Mouse (Mus musculus) intestine, postnatal 0 days (tissue): ENCODE measurements around the gene Tmem97. TPM values are rescaled to one million over a fixed set of nuclear protein-coding genes. Genes with fewer than 3 reads are reported as not detected.

ENCODE experiments used
- ATAC-seq: fragments of 200-750 bp; cut with Nextera tagmentation; 2 replicates; pipeline ENCODE4 v1.8.0; 2017; ENCODE audit warnings: mild to moderate bottlenecking, moderate TSS enrichment, moderate library complexity
- H3K27ac ChIP-seq: fragments of 300-500 bp; sonication (generic); 2 replicates; pipeline ENCODE4 v1.5.1; 2014; ENCODE audit warnings: mild to moderate bottlenecking, low read depth, low read length, moderate library complexity
- H3K27me3 ChIP-seq: fragments of 300-500 bp; sonication (generic); replicated peaks from 2 replicates; pipeline ENCODE4 v1.6.1; 2014; ENCODE audit warnings: low read length, mixed read lengths; ENCODE audit not compliant: control insufficient read depth, insufficient read depth
- H3K36me3 ChIP-seq: fragments of 300-500 bp; sonication (generic); 2 replicates; pipeline ENCODE4 v1.6.1; 2014; ENCODE audit warnings: mild to moderate bottlenecking, moderate library complexity; ENCODE audit not compliant: control insufficient read depth, insufficient read depth
- H3K4me1 ChIP-seq: fragments of 300-500 bp; sonication (generic); replicated peaks from 2 replicates; pipeline ENCODE4 v1.6.1; 2014; ENCODE audit warnings: antibody characterized with exemption, low read length, mixed read lengths; ENCODE audit not compliant: control insufficient read depth, insufficient read depth
- H3K4me2 ChIP-seq: fragments of 300-500 bp; sonication (generic); replicated peaks from 2 replicates; pipeline ENCODE4 v1.6.1; 2014; ENCODE audit warnings: low read depth, mild to moderate bottlenecking, moderate library complexity
- H3K4me3 ChIP-seq: fragments of 300-500 bp; sonication (generic); 2 replicates; pipeline ENCODE4 v1.5.1; 2014; ENCODE audit warnings: low read depth, low read length
- H3K9ac ChIP-seq: fragments of 300-500 bp; sonication (generic); 2 replicates; pipeline ENCODE4 v1.6.1; 2014; ENCODE audit warnings: mild to moderate bottlenecking, low read depth, low read length
- H3K9me3 ChIP-seq: fragments of 300-500 bp; sonication (generic); 2 replicates; pipeline ENCODE4 v1.6.1; 2016; ENCODE audit warnings: mixed run types; ENCODE audit not compliant: control insufficient read depth
- CTCF ChIP-seq: sonication (generic); IDR thresholded peaks from 2 replicates; pipeline ENCODE4 v1.5.1; 2016; ENCODE audit warnings: low read depth, mild to moderate bottlenecking, control low read depth, antibody characterized with exemption, moderate library complexity
- WGBS: fragments of 180-500 bp; shearing (Covaris S2); extraction: QIAGEN DNeasy Blood & Tissue Kit; methylation state at CpG from one replicate; pipeline ENCODE4 v1.1.7; 2014; 5-methylcytosine and 5-hydroxymethylcytosine counted together
- polyA plus RNA-seq: library from polyadenylated mRNA; unstranded; fragments of >200 nt; fragmentation: Nextera tagmentation; extraction: Ambion mirVana; gene quantifications from 2 replicates; pipeline ENCODE4 v1.2.1, GENCODE M21; 2015

Gene Tmem97
- polyA plus RNA-seq, 1 experiment from 2014 or later, result 83.9 TPM

DNA sequence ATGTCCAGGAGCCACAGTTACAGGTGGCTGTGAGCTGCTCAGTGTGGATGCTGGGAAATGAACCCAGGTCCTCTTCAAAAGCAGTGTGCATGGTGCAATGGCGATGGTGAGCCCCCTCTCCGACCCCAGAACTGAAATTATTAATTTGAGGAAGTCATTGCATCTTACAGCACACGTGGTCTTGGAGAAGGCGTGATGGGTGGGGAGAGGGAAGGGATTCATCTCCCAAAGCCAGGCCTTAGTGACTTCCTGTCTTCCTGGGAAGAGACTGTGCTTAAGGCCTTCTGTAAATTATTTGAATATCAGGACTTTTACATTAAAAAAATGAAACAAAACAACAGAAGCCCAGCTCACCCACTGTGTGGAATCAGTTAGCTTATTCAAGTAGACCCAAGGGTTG, 5.5 kb upstream of the Tmem97 start:
- H3K4me1 ChIP-seq, result 0 out of 2 replicates have a peak, but pooled peaks cover 17% of the 10 kb centered on the region
- TF ChIP-seq CTCF, result no peak
- no peak overlapping the region for H3K9ac ChIP-seq
- H3K4me3 ChIP-seq, result no peak overlapping the region
- no peaks in the 10 kb centered on the region for H3K9me3 ChIP-seq
- ATAC-seq, result no peak
- 52% methylated on average over 4 of the region's 4 CpGs for WGBS
- H3K27me3 ChIP-seq, result no peaks in the 10 kb centered on the region
- no peaks in the 10 kb centered on the region for H3K36me3 ChIP-seq
- H3K4me2 ChIP-seq, result no peak overlapping the region
- peak overlapping the region; percentile 64; the same call in 1 of the 2 replicates for H3K27ac ChIP-seq

DNA sequence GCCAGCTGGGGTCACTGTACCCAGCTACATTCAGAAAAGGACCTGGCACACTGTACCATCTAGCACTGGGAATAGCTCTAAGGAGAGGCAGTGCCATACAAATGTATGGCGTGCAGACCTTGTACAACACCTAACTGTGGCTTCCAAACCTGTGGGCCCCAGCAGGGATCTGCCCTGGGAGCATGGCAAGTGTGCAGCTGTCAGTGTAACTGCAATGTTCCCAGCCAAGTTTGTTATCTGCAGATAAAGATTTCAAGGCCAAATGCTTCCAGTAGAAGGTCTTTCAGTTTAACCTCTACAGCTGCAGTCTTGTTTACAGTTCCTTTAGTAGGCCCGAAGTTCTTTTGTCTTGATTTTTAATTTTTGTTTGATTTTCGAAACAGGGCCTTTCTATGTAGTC, 5.0 kb upstream of the Tmem97 start:
- H3K9ac ChIP-seq, result no peak overlapping the region
- WGBS, result 35% methylated on average over 3 of the region's 3 CpGs
- no peak overlapping the region for H3K4me2 ChIP-seq
- H3K27me3 ChIP-seq, result no peaks in the 10 kb centered on the region
- no peak for TF ChIP-seq CTCF
- no peak overlapping the region for H3K4me3 ChIP-seq
- peak; percentile 11; the same call in 1 of the 2 replicates for ATAC-seq
- no peaks in the 10 kb centered on the region for H3K36me3 ChIP-seq
- no peaks in the 10 kb centered on the region for H3K9me3 ChIP-seq
- peak overlapping the region; percentile 64 for H3K27ac ChIP-seq
- 0 out of 2 replicates have a peak, but pooled peaks cover 17% of the 10 kb centered on the region for H3K4me1 ChIP-seq

DNA sequence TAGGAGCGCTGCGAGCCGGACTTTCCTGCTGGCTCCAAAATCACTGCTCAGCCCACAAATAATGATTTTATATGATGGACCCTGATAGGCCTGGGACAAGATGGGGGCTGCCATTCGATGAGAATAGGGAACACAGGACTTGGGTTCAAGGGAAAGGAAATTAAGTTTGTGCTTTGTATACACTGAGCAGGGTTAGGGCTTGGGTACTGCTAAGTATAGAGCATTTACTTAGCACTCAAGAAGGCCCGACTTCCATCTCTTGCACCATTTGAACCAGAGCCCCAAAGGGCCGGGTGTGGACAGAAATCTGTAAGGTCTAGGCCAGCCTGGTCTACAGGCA, 452 bp upstream of the Tmem97 start:
- Histone ChIP-seq H3K4me3 (peak overlapping the region; percentile 65), H3K9ac (no peak overlapping the region), H3K4me2 (peak overlapping the region; percentile 84), H3K27ac (no peak overlapping the region), H3K27me3 (no peaks in the 10 kb centered on the region), H3K36me3 (no peaks in the 10 kb centered on the region), H3K4me1 (0 out of 2 replicates have a peak, but pooled peaks cover 13% of the 10 kb centered on the region), H3K9me3 (no peaks in the 10 kb centered on the region)
- 31% methylated on average over 6 of the region's 6 CpGs for WGBS
- no peak for TF ChIP-seq CTCF
- ATAC-seq, result no peak

DNA sequence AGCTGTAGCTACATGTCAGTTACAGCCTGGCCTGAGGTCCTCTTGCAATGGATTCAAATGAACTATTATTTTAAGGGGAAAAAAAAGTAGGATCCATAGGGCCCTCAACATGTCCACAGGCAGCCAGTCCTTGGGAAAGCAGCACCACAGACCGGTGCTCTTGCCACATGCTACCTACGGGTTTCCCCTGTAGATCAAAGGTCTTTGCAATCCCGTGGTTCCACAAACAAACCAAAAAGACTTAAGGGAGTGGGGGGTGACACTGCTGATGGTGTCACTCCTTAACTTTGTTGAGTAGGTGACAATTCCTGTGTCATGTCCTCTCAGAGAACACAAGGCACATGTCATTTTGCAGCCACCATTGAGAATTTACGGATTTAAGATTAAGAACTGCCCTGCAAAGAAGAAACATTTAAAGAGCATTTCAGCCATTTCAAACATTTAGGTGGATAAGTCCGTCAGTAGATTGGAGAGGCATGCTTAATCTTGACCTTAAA, 1.0 kb downstream of the Tmem97 start:
- 7% methylated on average over 5 of the region's 5 CpGs for WGBS
- H3K27ac ChIP-seq, result peak overlapping the region; percentile 89
- peak overlapping the region; percentile 84 for H3K4me2 ChIP-seq
- peak overlapping the region; percentile 65 for H3K4me3 ChIP-seq
- H3K9me3 ChIP-seq, result no peaks in the 10 kb centered on the region
- peak overlapping the region; percentile 71 for H3K9ac ChIP-seq
- H3K36me3 ChIP-seq, result 0 out of 2 replicates have a peak, but pooled peaks cover 5% of the 10 kb centered on the region
- 0 out of 2 replicates have a peak, but pooled peaks cover 3% of the 10 kb centered on the region for H3K4me1 ChIP-seq
- no peaks in the 10 kb centered on the region for H3K27me3 ChIP-seq
- ATAC-seq, result no peak
- TF ChIP-seq CTCF, result no peak

DNA sequence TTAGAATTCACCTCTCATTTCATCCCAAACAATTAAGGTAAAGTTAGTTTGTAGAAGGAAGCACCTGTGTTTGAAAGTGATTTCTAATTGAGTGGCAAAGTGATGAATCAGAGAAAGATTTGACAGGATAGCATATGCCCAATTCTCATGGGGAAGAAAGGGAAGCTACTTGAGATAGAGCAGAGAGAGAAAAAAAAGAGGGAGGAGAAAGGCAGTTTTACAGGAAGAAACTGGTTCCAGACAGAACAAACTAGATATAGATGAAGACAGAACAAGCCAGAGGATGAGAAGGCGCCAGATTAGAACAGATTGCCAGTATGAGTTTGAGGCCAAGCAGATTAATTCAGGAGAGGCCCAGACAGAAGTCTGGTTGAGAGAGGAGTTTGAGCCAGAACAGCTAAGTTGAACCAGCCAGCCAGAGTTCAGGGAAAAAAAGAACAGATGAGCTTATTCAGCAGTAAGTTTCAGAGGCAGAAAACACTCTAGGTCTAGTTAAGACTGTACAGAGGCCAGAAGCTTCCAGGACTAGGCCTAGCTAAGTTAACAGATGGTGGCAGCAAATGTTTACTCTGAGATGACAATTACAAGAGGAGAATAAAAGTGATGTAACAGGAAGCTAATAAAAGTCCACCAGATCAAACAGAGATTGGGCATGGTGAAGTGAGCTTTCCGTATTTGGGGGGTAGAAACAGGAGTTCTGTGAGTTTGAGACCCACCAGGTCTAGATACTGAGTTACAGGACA, 2.7 kb downstream of the Tmem97 start:
- peak overlapping the region; percentile 54 for H3K27ac ChIP-seq
- peaks cover 12% of the 10 kb centered on the region for H3K36me3 ChIP-seq
- no peak overlapping the region for H3K9ac ChIP-seq
- 0 out of 2 replicates have a peak, but pooled peaks cover 3% of the 10 kb centered on the region for H3K4me1 ChIP-seq
- H3K27me3 ChIP-seq, result no peaks in the 10 kb centered on the region
- H3K4me3 ChIP-seq, result no peak overlapping the region
- 58% methylated on average over 2 of the region's 2 CpGs for WGBS
- H3K9me3 ChIP-seq, result no peaks in the 10 kb centered on the region
- TF ChIP-seq CTCF, result no peak
- peak overlapping the region; percentile 84 for H3K4me2 ChIP-seq
- ATAC-seq, result no peak

DNA sequence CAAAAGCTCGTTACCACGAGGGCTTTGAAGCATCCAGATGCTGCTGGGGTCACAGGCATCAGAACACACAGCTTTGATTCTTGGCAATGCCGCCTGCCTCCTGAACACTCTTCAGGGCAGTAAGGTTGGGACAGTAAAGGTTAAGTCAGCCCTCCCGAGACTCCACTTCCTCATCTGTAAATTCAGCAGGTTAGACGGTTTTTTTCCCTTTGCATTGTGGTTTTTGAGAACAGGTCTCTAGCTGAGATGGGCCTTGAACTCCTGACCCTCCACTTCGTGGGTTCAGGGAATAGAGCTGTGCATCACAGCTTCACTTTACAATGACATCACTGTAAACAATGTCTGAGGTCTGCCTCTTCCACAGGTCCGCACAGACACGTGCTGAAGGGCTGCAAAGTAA, 5.4 kb downstream of the Tmem97 start:
- no peak for ATAC-seq
- Histone ChIP-seq H3K4me1 (no peaks in the 10 kb centered on the region), H3K27ac (no peak overlapping the region), H3K9me3 (no peaks in the 10 kb centered on the region), H3K9ac (no peak overlapping the region), H3K4me2 (no peak overlapping the region), H3K36me3 (peaks cover 26% of the 10 kb centered on the region), H3K27me3 (no peaks in the 10 kb centered on the region), H3K4me3 (no peak overlapping the region)
- no peak for TF ChIP-seq CTCF
- 39% methylated on average over 8 of the region's 8 CpGs for WGBS
